Mouse (Mus musculus) cerebellum, adult 2 months (tissue): ENCODE measurements around the gene Dock3.

Experiments used
- CTCF ChIP-seq: fragments of 200-500 bp; IDR thresholded peaks from 2 replicates; pipeline ENCODE4 v1.5.1; 2011; ENCODE audit warnings: low read depth, mild to moderate bottlenecking, control low read depth, low read length, moderate library complexity, borderline replicate concordance; ENCODE audit not compliant: insufficient read depth
- POLR2A ChIP-seq: fragments of 200-500 bp; IDR thresholded peaks from 2 replicates; pipeline ENCODE4 v1.6.1; 2011; ENCODE audit warnings: low read length, control low read depth, borderline replicate concordance; ENCODE audit not compliant: insufficient read depth

- TF ChIP-seq CTCF (no peak), POLR2A (no peak)
These were observed 346.5 kb downstream of the Dock3 start for GRCm38 (mm10) chr9:106884996-106885900.
